Mouse (Mus musculus) bone marrow, adult 2 months (tissue): Measurements from ENCODE around the gene E130308A19Rik. TPM values are rescaled to one million over a fixed set of nuclear protein-coding genes. Genes with fewer than 3 reads are reported as not detected.

Source experiments
- H3K27ac ChIP-seq: fragments of 200-500 bp; 2 replicates; pipeline ENCODE4 v1.5.1; 2012; ENCODE audit warnings: low read depth, mild to moderate bottlenecking, control low read depth, inconsistent platforms, low read length; ENCODE audit not compliant: control insufficient read depth, poor library complexity, insufficient read depth
- H3K4me1 ChIP-seq: fragments of 200-500 bp; 2 replicates; pipeline ENCODE4 v1.6.1; 2011; ENCODE audit warnings: low read length; ENCODE audit not compliant: control insufficient read depth, insufficient read depth
- H3K4me3 ChIP-seq: fragments of 200-500 bp; replicated peaks from 2 replicates; pipeline ENCODE3; 2011; ENCODE audit warnings: mild to moderate bottlenecking, low read depth, low read length, control low read depth; ENCODE audit not compliant: control insufficient read depth
- CTCF ChIP-seq: fragments of 200-500 bp; IDR thresholded peaks from 2 replicates; pipeline ENCODE4 v1.5.1; 2011; ENCODE audit warnings: low read length, control low read depth; ENCODE audit not compliant: control insufficient read depth, insufficient read depth
- POLR2A ChIP-seq: fragments of 200-500 bp; IDR thresholded peaks from 2 replicates; pipeline ENCODE4 v1.6.1; 2011; ENCODE audit warnings: low read depth, mild to moderate bottlenecking, control low read depth, low read length, borderline replicate concordance; ENCODE audit not compliant: control insufficient read depth
- WGBS: fragments of 180-500 bp; shearing (Covaris S2); methylation state at CpG from one replicate; pipeline ENCODE4 v1.1.7; 2018; 5-methylcytosine and 5-hydroxymethylcytosine counted together
- polyA plus RNA-seq: library from polyadenylated mRNA; stranded (reverse); fragments of >200 nt; gene quantifications from 2 replicates; pipeline ENCODE4 v1.2.4, GENCODE M21; 2011; ENCODE audit warnings: low replicate concordance; ENCODE audit not compliant: missing spikeins, insufficient read depth, insufficient read length

E130308A19Rik gene
- polyA plus RNA-seq, 1 experiment: 6.5 TPM

DNA sequence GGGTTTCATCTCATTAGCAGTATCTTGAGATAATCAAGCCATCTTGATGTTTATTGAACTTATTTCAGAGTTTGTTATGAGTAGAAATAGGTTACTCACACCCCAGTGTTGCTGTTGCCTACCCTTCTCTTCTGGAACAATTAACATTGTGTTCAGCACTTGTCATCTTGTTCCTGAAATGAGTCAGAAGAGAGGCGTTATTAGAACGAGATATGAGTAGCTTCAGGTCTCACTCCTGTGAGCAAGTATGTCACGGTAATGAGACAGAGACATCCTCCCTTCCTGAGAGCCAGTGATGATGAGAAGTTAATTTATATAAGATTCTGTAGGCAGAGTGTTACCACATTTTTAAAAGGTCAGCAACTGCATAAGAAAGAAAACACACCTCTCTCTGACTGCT lies 56.5 kb downstream of the E130308A19Rik start:
- TF ChIP-seq POLR2A (no peak), CTCF (no peak)
- no peak overlapping the region for H3K27ac ChIP-seq
- 52% methylated on average over 3 of the region's 3 CpGs for WGBS

DNA sequence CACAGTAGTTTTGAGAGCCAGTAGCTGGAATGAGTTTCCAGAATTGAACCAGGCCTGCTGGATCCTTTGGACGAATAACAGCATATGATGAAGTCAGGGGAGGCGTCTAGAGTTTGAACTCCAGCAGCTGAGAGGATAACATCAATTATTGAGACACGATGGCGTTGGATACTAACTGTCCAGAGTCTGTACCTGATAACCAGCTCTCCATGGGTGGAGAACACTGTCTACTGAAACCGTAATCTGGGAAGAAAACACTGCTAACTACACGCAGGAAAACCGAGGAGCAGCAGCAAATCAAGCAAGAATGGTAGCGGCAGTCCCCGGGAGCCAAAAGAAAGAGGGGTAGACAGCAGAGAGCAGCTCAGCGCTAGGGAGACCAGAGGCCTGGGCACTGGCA lies 56.9 kb downstream of the E130308A19Rik start:
- Histone ChIP-seq H3K27ac (peak overlapping the region; percentile 68; the same call in 1 of the 2 replicates), H3K4me1 (peaks cover 1% of the 10 kb centered on the region; the same call in 1 of the 2 replicates), H3K4me3 (no peak overlapping the region)
- 55% methylated on average over 10 of the region's 10 CpGs for WGBS
- TF ChIP-seq CTCF (no peak), POLR2A (no peak)

More for the DNA sequence above, 56.5 kb downstream of the E130308A19Rik start:
- Histone ChIP-seq H3K4me3 (no peak overlapping the region), H3K4me1 (peaks cover 1% of the 10 kb centered on the region; the same call in 1 of the 2 replicates)

DNA sequence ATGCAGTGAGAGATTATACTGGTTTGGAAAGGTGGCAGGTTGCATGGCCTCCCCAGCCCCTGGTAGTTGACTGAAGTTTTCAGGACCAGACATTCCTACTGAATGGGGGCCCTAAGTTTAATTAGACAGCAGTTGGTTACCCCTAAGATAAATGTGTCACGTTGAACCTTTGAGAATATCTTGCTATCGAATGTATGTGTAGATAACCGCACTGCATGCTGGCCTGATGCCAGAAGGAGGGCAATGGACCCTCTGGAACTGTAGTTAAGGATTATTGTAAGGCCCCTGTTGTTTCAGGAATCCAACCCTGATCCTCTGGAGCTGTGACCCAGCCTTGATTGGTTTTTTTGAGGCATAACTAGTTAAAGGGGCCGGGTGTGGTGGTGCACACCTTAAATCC lies 58.3 kb downstream of the E130308A19Rik start:
- H3K4me3 ChIP-seq: no peak overlapping the region
- H3K27ac ChIP-seq: no peak overlapping the region
- TF ChIP-seq POLR2A: no peak
- no peak for TF ChIP-seq CTCF
- peaks cover 1% of the 10 kb centered on the region; the same call in 1 of the 2 replicates for H3K4me1 ChIP-seq
- 55% methylated on average over 4 of the region's 4 CpGs for WGBS

DNA sequence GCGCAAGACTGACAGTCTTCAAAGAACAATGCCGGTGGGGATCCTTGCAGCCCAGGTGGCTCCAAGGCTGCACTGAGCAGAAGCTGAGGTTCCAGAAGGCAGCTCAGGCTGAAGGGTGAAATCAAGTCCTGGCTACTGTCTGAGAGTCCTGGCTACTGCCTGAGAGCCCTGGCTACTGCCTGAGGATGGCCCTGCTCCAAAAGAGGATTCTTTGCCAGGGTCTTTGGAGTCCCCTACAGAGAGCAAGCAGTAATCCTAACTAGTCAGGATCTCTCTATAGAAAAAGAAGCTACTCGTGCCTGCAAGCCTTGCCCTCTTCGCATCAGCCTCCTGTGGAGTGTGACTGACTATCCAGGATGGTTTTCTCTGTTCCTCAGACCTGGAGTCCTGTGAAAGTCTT lies 60.7 kb downstream of the E130308A19Rik start:
- no peak overlapping the region for H3K4me3 ChIP-seq
- no peak overlapping the region for H3K27ac ChIP-seq
- peaks cover 1% of the 10 kb centered on the region for H3K4me1 ChIP-seq
- TF ChIP-seq POLR2A (no peak), CTCF (no peak)
- WGBS: 91% methylated on average over 4 of the region's 4 CpGs

DNA sequence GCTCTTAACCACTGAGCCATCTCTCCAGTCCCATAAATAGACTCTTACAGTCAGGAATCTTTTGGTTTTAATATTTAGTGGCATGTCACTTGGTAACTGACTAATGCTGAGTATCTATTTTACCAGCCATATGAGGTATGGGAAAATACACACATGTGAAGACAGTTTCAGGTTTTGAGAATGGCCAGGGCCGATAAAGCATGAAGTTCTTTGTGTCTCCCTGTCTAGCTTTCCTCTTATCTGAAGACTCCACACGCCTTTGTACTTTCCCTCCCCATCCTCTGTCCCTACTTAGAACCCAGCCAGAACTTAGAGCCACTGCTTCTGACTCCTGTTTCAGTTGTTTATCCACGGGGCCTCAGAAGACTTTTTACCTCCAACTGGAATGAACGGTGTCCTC lies 63.0 kb downstream of the E130308A19Rik start:
- 61% methylated on average over 4 of the region's 4 CpGs for WGBS
- no peak overlapping the region for H3K27ac ChIP-seq
- H3K4me1 ChIP-seq: peaks cover 1% of the 10 kb centered on the region
- H3K4me3 ChIP-seq: no peak overlapping the region
- no peak for TF ChIP-seq POLR2A
- no peak for TF ChIP-seq CTCF

DNA sequence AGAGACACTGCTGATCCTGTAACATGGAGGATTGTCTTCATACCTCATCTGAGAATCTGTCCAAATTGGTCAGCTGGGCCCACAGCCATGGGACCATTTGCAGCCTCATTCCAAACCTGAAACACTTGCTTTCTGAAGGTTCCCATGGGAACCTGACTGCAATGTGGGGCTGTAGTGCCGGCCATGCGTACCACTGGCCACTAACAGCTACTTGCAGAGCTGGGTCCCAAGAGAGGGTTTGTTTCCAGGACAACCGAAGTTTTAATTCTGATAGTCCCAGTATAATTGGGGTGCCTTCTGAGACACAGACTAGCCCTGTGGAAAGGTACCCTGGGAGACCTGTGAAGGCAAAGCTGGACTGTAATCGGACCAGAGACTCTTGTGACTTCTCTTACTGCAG lies 64.1 kb downstream of the E130308A19Rik start:
- no peaks in the 10 kb centered on the region; the same call in none of the 2 replicates for H3K4me1 ChIP-seq
- no peak for TF ChIP-seq CTCF
- no peak for TF ChIP-seq POLR2A
- H3K27ac ChIP-seq: no peak overlapping the region
- no peak overlapping the region for H3K4me3 ChIP-seq
- WGBS: 89% methylated on average over 4 of the region's 4 CpGs

DNA sequence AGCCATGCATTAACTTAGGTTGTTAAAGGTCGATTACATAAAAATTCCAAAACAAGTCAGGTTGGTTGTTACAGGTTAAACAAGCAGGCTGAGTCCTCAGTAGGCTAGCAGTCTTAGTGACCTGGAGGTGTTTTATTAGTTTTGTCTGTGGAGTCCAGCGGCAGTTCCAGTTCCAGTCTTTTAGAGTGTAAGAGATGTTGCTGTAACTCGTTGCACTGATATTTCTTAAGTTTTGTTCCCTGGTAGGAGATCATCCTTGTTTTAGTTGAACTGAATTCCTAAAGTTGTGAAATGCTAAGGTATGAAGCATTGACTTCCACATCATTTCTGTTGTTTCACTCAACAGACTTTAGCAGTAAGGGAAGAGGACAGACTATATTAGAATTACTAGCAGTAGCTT lies 70.8 kb downstream of the E130308A19Rik start:
- TF ChIP-seq CTCF (no peak), POLR2A (no peak)
- WGBS: 81% methylated on average over 3 of the region's 3 CpGs
- H3K27ac ChIP-seq: no peak overlapping the region

DNA sequence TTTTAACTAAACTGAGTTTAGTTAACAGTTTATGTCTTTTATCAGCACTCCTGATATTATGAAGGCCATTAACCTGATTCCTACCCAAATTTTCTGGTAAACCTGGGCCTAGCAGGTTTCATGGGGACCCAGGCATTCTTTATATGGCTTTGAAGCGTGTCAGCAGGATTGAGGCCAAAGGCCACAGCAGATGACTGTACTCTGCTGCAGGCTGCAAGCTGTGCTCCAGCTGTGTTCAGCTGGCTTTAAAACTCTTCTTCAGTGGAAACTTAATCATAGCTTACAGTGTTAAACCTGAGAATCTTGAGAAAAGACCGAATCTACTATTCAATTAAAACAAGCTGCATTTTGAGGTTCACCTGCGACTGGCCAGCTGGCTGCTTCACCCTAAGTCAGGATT lies 71.9 kb downstream of the E130308A19Rik start:
- no peak overlapping the region for H3K27ac ChIP-seq
- H3K4me3 ChIP-seq: no peak overlapping the region
- TF ChIP-seq CTCF: no peak
- no peak for TF ChIP-seq POLR2A
- H3K4me1 ChIP-seq: no peaks in the 10 kb centered on the region
- WGBS: 89% methylated on average over 3 of the region's 3 CpGs

More for the DNA sequence above, 70.8 kb downstream of the E130308A19Rik start:
- H3K4me1 ChIP-seq: no peaks in the 10 kb centered on the region
- H3K4me3 ChIP-seq: no peak overlapping the region

DNA sequence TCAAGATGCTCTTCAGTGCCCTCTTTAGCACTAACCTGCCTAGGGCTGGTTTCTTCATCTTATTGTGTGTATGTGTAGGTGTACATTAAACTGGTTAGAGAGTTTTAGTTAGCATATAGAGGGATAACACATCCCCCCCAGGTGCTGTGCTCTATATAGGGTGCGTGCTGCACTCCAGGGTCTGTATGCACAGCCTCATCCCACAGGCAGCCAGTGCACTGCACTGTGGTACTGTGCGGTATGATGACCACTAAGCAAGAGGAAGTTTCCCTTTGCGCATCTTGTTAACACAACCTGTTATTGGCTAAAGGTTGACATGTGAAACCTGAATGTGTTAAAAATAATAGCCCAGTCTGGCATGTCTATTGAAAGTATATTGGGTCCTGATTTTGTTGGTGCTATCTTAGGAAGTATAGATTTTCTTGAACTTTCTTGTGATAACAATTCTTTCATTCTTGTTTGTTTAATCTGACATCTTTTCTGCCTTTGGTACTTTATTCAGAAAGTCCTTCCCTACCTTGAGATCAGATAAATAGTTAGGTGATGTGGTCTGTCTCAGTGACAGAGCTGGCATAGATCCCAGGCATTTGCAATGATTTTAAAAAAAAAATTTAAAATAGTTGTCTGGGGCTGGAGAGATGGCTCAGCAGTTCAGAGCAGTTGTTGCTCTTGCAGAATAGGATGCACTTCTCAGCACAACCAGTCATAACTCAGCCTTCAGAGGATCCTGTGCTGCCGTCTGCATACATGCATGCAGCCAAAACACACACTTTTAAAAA lies 73.2 kb downstream of the E130308A19Rik start:
- no peaks in the 10 kb centered on the region for H3K4me1 ChIP-seq
- TF ChIP-seq CTCF (no peak), POLR2A (no peak)
- H3K4me3 ChIP-seq: no peak overlapping the region
- 89% methylated on average over 4 of the region's 4 CpGs for WGBS
- H3K27ac ChIP-seq: no peak overlapping the region
